Mouse (Mus musculus): ENCODE measurements around the gene Gm10188.

Gm10188 gene

DNA sequence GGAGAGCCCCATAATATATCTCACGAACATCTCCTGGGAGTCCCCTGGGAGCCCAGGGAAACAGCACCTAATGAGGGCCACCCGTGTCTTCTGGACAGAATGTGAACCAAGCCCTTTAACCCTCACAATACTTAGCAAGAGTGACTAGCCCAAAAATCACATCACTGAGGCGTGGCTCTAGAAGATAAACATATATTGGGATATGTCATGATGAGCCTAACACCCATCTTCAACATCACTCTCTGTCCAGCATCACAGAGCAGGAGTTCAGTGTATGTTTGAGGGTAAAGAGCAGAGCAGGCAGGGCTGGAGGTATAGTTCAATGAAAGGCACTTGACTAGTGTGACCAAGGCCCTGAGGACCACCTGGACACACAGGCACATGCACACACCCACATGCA, at the start of gene Gm10188:
Gm10188 (minus strand) TSS at position 101 of the 400 bp plus-strand sequence.
- no peak for DNase-seq (ENCODE audit: low spot score)

DNA sequence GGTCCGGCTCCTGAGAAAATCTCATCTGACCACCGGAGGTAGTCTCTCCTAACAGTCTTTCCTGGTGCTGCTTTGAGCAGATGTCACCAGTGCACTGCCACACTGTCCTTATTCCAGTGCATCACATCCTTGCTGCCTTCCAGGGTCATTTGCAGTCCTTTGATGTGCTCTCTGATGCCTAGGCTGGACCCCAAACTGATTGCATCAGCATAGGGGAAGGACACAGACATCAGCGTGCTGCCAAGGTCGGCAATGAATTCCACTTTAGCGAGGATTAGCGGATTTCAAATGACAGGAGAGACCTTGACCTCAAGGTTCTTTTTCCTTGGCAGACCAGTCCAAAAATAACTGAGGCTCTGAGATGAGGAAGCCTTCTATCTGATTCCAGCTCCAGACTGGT, 47.6 kb upstream of the Gm10188 start:
- no peak for DNase-seq (ENCODE audit: low spot score)

DNA sequence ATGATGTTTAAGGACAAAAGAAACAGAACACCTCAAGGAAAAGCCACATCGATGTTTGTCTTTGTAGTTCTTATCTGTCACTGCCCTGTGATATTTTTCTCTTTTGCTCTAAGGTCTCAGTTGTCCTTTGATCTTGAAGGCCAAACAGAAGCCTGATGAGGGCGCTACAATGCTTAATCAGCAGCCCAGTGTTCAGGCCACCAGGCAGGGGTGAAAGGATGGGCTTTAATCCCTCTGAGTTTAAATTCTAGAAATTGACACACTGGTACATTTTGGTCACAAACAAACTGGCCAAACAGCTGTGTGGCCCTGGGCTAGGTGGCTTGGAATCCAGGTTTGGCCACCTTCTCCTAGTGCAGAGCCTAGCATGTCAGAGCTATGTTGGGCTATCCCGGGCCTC, 47.1 kb upstream of the Gm10188 start:
- no peak for DNase-seq (ENCODE audit: low spot score)

DNA sequence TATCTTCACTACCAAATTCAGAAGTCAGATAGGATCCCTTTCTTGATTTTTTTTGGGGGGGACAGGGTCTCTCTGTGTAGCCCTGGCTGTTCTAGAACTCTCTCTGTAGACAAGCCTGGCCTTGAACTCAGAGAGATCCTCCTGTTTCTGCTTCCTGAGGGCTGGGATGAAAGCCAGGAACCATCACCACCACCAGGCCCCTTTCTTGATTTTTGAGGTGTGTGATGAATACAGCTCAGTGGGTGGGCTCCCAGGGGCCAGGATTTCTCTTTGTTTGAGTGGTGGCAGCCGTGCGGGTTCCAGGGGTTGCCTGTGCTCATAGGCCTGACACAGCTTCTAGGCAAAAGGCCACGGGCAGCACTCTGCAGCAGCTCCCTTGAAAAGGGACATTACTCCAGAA, 41.7 kb upstream of the Gm10188 start:
- DNase-seq (ENCODE audit: low spot score) = no peak

DNA sequence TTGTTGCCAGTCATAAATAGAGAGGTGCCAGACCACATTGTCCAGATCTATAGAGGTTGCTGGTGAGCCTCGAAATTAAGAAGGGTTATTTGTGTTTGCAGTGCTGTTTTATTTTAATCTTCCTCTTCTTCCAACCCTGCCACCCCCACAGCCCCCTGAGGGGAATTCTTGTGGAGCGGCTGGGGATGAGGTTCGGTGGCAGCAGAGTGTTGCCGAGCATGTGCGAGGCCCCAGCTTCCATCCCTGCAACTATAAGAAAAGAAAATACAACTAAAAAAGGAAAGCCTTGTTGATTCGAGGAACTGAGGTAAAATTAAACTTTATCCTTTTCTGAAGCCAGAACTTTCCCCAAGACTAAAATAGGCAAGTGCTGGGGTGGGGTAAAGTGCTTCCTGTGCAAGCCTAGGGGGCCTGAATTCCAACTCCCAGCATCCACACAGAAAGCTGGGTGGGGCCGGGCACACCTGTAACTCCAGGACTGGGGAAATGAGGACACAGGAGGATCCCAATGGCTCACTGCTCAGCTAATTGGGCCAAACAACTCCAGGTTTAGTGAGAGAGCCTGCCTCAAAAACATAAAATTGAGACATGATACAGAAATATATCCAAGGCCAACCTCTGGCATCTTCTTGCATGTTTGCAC, 39.0 kb upstream of the Gm10188 start:
- DNase-seq (ENCODE audit: low spot score) = no peak

DNA sequence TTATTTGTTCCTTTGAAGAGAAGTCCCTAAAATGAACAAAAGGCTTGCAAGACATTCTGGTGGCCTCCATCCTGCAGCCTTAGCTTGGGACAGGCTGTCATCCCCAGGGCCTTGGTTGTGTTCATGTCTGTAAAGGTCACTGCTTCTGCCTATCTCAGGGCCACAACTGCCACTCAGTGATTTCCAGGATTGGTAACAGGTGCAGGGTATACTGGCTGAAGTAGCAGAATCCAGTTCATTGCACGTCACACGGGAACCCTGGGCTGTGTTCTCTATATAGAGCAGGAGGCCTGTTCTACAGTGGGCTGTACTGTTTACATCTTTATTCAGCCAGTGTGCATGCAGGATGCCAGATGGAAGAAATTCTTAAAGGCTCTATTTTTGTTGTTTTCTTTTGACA, 38.4 kb upstream of the Gm10188 start:
- DNase-seq (ENCODE audit: low spot score) = no peak

DNA sequence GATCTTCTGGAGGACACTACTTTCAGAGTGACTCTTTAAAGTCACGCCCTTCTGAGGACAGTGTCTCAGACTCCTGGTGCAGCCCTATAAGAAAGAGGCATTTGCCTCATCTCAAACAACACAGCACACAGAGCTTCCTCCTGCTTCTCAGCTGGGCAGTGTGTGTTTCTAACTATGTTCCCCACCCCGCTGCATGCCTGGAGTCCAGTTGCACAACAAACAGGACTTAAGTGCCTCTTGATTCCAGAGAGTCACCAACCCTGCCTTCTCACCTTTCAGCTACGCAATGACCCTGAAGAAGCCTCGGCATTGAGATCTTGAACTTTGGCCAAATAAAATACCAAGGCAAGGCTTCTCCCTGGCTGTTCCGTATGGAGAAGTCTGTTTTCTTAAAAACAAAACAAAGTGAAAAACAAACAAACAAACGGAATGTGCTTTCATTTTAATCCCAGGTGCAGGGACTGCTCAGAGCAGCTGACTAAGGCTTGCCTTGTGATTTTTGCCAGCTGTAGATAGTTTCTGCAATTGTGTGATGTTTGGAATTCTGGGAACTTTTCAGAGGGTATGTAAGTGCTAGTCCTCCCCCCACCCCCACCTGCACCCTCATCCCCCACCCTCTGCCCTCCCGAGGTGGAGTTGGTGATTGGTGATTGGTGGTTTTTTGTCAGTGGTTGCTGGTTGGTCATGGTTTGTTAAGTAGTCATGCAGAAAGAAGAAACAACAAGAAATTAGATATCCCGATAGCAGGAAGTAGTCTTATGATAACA, 37.4 kb upstream of the Gm10188 start:
- no peak for DNase-seq (ENCODE audit: low spot score)

DNA sequence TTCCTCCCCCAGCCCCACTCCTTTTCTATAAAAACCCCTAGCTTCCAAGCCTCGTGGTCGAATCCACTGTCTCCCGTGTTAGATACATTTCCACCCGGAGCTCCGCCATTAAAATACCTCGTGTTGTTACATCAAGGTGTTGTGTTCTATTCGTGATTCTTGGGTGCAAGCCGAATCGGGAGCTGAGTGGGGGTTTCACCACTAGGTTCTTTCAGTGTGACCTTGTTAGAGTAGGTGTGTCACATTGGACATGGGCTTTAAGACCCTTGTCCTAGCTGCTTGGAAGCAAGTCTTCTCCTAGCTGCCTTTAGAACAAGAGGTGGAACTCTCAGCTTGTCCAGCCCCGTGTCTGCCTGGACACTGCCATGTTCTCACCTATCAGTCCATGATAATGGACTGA, 36.4 kb upstream of the Gm10188 start:
- no peak for DNase-seq (ENCODE audit: low spot score)

DNA sequence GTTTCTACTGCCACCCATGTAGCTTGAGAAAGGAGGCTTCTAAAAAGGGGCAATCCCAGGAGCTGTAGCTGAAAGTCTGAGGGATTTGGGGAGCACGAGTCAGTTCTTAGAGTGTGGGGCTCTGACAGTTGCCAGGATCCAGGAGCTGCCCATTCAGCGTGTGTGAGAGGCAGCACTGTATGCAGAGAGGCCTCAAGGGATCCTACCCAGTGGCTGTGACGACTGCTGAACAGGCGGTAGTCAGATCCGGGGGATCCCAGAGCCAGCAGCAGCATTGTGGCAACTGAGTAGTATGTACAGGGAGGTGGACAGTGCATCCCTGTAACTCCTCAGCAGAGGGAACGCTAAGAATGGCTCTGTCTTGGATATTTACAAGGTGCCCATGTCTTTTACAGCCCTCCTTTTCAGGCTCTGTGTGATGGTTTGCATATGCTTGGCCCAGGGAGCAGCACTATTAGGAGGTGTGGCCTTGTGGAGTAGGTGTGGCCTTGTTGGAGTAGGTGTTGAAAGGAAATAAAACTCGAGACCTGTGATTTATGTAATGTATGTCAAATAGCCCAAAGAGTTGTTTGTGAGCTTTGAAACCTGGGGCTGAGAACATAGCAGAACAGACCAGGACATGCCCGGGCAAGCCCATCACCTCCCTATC, 35.8 kb upstream of the Gm10188 start:
- DNase-seq (ENCODE audit: low spot score) = no peak

DNA sequence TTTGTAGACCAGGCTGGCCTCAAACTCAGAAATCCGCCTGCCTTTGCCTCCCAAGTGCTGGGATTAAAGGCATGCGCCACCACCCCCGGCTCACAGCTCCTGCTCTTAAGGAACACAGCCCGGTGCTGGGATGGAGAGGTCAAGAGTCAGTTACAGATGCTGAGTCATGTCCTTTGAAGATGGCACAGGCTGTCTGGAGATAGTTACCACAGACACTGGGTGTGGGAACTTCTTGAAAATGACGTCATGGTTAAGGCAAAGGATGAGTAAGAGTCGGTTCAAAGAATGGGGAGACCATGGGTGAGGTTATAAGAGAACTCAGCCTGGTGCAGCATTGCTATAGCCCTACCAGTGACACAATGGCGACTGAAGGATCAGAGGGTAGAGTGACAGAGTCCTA, 35.0 kb upstream of the Gm10188 start:
- no peak for DNase-seq (ENCODE audit: low spot score)

DNA sequence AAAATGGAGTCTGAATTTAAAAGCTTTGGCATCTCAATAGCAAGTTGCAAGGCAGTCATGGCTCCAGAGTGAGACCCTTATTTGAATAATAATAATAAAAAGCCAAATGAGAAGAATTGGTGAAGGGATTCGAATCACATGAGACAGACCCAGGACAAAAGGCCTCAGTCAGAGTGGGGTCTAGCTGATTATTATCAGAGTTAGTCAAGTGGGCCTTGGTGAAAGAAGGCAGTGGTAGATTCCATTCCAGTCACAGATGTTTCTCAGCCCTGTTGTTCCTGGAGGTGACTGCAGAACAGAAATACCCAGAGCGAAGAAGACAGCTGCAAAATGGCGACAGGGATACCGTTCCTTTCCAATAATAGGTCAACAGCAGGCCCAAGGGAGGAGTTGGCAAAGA, 34.1 kb upstream of the Gm10188 start:
- no peak for DNase-seq (ENCODE audit: low spot score)

DNA sequence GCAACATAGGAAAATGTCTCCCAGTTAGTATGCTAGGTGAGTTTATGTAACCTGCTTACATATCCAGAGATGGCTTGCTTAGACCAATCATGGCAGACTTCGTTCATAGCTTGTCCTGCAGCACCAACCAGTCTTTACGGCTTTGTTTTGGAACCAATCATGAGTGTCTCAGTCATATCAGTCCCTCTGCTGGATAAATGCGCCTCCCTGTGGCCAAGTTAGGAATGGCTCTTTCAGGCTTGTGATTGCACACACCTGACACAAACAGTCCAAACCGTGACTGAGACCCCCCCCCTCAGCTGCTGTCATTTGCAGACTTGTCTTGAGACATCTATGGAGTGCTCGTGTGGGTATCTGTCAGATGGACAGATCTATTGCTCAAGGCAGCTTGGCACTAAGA, 31.5 kb upstream of the Gm10188 start:
- DNase-seq (ENCODE audit: low spot score) = no peak

DNA sequence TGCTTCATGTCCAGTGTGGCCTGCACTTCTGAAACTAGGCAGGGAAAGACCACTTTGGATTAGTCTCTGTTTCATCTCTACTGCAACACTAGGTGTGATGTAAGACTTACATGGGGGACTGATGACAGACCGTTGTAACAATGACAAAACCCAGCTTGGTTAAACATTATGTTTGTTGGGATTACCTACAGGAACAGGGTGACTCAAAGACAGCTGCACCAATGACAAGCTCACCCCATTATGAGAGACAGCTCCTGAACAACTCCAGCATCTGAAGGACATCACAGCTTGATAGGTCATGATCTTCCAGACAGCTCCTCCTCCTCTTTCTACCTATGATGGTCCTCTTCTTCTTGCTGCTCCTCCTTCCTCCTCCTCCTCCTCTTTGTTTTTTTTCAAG, 30.8 kb upstream of the Gm10188 start:
- DNase-seq (ENCODE audit: low spot score) = no peak

DNA sequence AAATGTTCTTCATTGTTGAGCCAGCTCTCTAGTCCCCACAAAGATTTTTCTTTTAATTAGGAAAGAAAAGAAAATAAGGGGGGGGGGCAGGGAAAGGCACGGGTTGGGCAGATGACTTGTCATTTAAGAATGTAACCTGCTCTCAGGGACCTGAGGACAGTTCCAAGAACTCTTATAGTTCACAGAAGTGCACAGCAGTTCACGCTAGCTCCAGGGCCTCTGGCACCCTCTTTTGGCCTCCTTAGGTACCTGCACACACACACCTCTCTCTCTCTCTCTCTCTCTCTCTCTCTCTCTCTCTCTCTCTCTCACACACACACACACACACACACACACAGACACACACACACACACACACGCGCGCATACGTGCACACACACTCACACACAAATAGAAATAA, 24.9 kb upstream of the Gm10188 start:
- DNase-seq (ENCODE audit: low spot score) = no peak

DNA sequence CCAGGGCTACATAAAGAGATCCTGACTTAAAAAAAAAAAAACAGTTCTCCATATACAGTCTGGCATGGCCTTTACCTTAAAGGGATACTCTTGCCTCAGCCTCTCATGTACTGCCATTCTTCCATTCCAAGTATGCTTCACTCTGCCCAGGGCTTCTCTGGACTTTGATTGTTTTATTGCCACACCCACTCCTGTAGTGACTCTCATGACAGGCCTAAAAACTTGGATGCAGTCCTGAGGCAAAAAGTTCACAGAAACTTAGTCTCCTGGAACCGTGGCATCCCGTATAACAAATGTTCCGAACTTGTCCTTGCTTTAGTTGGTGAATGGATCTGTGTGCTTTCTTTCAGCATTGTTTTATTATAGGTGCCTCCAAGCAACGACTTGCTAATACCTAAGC, 17.1 kb upstream of the Gm10188 start:
- DNase-seq (ENCODE audit: low spot score) = no peak

DNA sequence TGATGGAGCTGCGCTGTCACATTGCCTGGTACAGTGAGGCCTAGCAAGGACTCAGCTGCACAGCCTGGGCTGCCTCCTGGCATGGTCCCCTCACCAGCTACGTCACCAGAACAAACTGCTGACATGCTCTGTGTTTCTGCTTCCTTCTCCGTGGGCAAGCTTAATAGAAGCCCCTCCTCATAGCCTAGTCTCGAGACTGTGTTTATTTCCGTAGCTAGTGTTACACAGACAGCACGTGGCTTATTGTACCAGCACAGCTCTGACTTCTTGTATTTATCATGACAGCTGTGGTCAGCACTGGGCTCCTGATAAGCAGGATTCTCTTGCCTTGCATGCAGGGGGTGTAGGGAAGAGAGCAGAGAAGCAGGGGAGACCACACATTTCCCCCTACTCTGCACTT, 16.6 kb upstream of the Gm10188 start:
- no peak for DNase-seq (ENCODE audit: low spot score)

DNA sequence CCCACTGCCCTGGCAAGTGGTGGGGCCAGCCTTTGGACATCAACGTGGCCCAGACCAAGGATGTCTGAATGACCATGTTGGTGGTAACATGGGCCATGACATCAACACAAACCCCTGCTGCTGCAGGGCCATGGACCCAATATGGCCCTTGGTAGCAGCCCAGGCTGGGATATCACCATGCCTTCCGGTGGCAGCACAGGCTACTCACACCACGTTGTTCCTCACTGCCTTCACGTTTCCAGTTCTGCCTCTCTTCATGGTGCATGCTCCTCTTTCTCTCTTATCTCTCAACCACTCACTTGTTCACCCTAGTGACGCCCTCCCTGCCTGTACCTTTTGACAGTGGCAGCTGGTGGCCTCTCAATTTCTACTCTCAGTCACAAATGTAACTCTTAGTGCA, 15.4 kb upstream of the Gm10188 start:
- no peak for DNase-seq (ENCODE audit: low spot score)

DNA sequence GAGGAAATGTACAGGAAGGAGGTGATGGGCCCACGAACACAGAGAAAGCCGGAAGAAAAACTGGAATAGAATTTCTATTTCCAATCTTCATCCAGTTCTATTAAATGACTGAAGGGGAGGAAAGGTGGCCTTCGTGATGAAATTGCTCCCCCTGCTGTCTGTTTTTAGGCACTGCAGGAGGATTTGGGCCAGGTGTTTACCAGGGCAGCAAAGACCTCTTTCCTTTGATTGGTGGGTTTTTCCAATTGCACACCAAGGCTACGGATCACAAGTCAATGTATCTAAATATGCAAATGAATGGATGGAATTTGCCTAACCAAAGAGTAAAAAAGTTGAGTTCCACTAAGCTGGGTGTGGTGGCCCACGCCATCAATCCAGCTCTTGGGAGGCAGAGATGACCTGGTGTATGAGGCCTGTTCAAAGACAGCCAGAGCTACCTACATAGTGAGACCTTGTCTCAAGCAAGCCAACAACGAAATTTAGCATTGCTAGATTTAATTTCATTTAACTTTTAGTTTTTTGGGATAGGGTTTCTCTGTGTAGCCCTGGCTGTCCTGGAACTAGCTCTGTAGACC, 8.1 kb upstream of the Gm10188 start:
- peak; percentile 52 for DNase-seq (ENCODE audit: low spot score)

DNA sequence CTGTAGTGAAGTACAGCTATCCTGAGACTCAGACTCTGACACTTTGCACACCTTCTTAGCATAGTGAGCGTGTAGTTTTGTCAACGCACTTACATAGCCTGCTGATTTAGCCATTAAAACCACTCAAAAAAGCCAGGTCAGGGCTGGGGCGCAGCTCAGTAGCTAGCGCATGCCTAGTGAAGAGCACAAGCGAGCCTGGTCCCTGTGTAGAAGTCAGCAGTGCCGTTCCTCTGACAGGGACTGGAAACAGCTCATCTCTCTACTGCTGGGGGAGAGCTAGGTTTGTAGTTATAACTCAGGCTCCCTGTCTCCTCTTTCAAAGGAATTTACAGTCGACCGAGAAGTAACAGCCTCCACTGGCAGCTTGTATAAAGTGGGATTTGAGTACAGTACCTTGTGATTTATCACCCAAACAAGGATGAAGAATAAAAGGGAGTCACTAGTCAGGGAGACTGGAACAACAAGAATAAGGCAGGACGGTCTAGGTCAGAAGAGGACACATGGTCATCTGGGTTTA, 5.2 kb upstream of the Gm10188 start:
- no peak for DNase-seq (ENCODE audit: low spot score)

DNA sequence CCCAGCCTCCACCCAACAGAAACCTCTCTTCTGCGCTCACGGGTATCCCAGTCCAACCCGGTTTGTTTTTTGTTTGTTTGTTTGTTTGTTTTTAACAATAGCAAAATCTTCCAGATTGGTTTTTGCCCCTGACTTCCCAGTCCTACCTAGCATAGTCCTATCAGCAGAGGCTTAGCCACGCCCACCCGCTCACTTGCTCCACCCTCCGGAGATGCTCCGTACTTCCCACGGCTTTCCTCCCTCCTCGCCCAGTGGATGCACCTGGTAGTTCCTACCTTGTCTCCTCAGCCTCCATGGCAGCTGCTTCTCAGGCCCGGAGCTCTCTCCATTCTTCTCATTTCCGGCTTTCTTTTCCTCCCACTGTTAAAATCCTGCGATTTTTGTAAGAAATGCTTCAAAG, 4.0 kb upstream of the Gm10188 start:
- DNase-seq (ENCODE audit: low spot score) = peak; percentile 46

DNA sequence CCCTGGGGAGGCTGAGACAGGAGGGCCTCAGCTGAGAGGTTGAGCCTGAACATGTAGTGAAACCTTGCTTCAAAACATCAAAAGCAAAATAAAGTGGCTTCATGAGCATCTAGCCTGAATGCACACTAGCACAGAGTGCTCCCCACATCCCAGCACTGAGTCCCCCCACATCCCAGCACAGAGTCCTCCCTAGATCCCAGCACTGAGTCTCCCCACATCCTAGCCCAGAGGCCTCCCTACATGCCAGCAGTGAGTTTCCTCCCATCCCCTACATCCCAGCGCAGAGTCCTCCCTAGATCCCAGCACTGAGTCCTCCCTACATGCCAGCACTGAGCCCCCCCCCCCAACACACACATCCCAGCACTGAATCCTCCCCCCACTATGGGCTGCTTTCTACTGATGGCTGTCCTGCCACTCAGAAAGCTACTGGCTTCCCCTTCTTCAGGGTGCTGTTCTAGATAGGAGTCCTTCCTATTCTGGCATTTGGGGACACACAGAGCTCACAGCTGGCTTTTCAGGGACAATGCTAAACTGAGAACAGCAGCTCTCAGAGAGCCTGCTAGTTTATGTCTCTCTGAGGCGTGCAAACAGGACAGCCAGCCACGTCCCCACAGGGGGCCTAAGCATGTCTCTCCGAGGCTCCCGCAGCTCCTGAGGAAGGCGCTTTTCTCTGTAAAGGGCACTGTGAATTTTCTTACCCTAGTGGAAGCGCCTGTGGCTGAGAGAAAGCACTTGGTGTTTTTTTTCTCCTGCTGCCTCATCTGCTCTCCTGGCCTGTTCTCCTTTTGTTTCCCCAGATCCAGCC, 2.1 kb upstream of the Gm10188 start:
- DNase-seq (ENCODE audit: low spot score) = no peak
